Mouse (Mus musculus) spleen, adult 2 months (tissue): ENCODE measurements around the gene Rnase10.

Experiments
- CTCF ChIP-seq: fragments of 200-500 bp; IDR thresholded peaks from 2 replicates; pipeline ENCODE4 v1.5.1; 2011; ENCODE audit warnings: mild to moderate bottlenecking, inconsistent platforms; ENCODE audit not compliant: insufficient read depth, insufficient read length, insufficient replicate concordance; ENCODE audit errors: extremely low read depth
- POLR2A ChIP-seq: fragments of 200-500 bp; IDR thresholded peaks from 2 replicates; pipeline ENCODE4 v1.6.1; 2011; ENCODE audit warnings: low read depth, low read length, inconsistent platforms

- TF ChIP-seq CTCF (no peak), POLR2A (no peak)
Observed at GRCm38 (mm10) chr14:50979631-50980030, 27.9 kb upstream of the Rnase10 start.
